Mouse (Mus musculus) thymus, adult 2 months (tissue): Measurements from ENCODE around the gene Cers2.

Source experiments
- CTCF ChIP-seq: fragments of 200-500 bp; IDR thresholded peaks from 2 replicates; pipeline ENCODE4 v1.5.1; 2012; ENCODE audit warnings: mild to moderate bottlenecking, control low read depth, low read length, moderate library complexity, borderline replicate concordance; ENCODE audit not compliant: control insufficient read depth, poor library complexity, insufficient read depth; ENCODE audit errors: extremely low read depth
- POLR2A ChIP-seq: fragments of 200-500 bp; IDR thresholded peaks from 2 replicates; pipeline ENCODE4 v1.6.1; 2012; ENCODE audit warnings: mild to moderate bottlenecking, low read length, control low read depth, moderate library complexity; ENCODE audit not compliant: control insufficient read depth, poor library complexity, insufficient read depth; ENCODE audit errors: extremely low read depth

DNA sequence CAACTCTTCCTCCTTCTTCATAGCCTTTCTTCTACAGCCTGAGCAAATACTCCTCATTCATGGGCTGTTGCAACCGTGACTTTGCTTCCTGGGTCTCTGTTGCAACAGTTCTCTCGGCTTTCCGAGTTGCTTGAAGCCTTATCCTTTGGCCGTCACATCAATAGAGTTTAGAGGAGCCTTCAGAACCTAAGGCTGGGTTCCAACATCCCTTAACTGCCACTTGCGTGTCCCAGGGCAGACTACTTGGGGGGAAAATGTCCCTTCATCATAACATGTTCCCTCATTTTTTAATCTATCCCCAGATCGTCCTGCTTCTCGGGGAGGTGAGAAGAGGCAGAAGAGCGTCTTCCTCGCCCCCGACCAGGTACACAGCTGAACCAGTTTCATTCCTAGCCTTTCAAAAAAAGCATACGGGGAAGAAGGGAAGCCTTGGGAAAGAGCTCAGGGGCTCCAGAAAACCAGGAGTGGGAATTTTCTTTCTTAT, 32.2 kb upstream of the Cers2 start:
- no peak for TF ChIP-seq CTCF
- TF ChIP-seq POLR2A = peak; percentile 40; the same call in 1 of the 2 replicates
